Mouse (Mus musculus): Measurements from ENCODE around the gene Stoml1.
A peak's percentile ranks its signal among the peaks of the same experiment; 100 is the strongest.
"Not testable (repeated sequence)": the region's sequence is repeated elsewhere in the genome, so short reads cannot be mapped to it uniquely, and the experiment has no call there.

The Stoml1 gene

DNA sequence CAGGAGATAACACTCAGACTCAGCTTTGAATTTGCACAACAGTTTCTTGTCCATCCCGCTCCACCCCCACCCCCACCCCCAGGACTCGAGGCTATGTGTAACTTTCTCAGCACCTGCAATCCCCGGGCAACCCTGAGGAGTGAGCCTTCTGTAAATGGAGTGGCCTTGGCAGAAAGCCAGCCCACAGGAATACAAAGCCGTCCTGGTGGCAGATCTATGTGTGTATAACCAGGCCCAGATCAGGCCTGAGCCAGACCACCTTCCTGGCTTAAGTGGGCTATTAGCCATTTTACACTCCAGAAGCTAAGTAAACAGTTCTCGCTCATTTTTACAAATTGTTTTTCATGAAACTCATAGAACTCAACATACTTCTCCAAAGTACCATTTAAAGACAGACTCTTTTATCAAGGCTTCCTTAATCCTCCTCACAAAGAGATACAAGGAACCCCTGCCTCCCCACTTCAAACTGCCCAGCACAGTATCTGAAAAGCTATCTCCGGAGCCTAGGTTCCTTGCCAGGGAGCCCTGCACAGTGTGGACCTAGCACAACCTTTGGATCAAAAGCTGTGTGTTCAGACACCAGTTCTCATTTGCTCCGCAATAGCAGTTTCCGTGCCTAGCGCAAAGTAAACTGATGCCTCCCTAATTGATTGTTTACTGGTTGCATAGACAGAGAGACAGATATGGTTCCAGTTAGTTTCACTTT lies 11.0 kb upstream of the Stoml1 start:
- peak in 1 of 2 experiments; percentile 26 for DNase-seq (ENCODE audit: low spot score in 2 of 2)

DNA sequence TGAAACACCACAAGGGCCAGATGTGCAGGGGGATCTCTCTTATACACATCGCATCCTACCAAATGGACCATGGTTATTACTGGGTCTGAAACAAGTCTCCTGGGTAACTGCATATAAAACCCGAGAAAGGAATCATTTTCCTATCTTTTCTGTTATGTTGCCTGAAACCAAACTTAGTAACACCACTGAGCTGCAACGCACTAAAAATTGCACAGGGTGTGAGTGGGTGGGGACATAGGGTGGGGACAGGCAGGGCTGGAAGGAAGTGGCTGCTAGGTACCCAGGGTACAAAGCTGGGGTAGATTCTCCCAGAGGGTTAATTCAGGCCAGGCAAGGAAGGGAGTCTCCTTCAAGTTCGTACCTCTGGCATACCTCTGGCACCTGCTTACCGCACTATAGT lies 10.3 kb upstream of the Stoml1 start:
- peak; percentile 22 to 31 for DNase-seq (ENCODE audit: low spot score in 2 of 2)

DNA sequence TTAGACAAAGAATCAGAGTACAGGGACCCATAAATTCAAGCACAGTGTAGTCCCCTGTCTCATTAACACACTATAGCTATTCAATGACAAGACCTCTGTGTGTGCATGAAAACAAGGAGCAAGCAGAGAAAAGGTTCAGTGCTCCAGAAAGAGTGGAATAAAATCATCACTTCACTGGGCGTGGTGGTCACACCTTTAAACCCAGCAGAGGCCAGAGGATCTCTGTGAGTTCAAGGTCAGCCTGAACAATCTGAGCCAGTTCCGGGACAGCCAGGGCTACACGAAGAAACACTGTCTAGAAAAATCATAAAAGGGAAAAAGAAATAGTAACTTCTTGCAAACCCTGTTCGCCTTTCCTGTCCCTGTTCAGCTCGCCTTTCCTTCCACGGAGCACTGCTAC lies 9.3 kb upstream of the Stoml1 start:
- no peak for DNase-seq (ENCODE audit: low spot score in 2 of 2)

- DNase-seq (ENCODE audit: low spot score in 2 of 2) = no peak
Measured at GRCm38 (mm10) chr9:58246083-58246591, 6.8 kb upstream of the Stoml1 start.

- peak; percentile 82 to 84 for DNase-seq (ENCODE audit: low spot score in 2 of 2)
Measured at GRCm38 (mm10) chr9:58247064-58247759, 5.8 kb upstream of the Stoml1 start.

GRCm38 (mm10) chr9:58248746-58249413 lies 4.1 kb upstream of the Stoml1 start:
- no peak for DNase-seq (ENCODE audit: low spot score in 2 of 2)

DNA sequence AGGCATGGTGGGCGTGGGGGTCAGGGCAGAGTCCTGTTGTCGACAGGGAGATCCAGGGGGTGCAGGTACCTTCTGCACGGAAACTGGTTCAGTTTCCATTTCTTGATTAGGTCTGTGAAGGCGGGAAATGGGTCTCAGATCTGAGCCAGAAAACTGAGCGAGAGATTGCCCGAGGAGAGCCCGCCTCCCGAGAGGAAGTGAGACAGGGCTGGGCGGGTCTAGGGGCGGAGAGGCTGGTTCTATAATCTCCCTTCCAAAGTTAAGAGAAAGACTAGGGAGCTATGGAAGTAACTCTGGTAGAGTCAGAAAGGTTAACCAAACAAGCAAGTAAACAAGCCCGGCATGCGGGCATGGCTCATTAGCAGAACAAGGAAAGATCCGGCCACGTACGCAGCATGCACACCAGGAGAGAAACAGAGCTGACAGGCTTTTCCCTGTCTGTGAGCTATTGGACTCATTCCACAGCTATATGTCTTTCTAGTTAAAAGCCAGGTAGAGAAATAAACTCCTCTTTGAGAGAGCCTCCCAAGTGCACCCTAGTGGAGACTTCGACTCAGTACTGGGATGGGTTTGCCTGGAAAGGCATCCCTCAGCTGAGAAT lies 3.3 kb upstream of the Stoml1 start, which contains the start of gene Pml:
Gene Pml, minus strand, starts transcription at position 195 of the 601 bp plus-strand sequence.
- peak; percentile 64 to 73 for DNase-seq (ENCODE audit: low spot score in 2 of 2)

GRCm38 (mm10) chr9:58250322-58250721 lies 2.6 kb upstream of the Stoml1 start:
- DNase-seq (ENCODE audit: low spot score in 2 of 2) = no peak

- not testable (repeated sequence) for DNase-seq (ENCODE audit: low spot score in 2 of 2)
Measured at GRCm38 (mm10) chr9:58250730-58251129, 2.2 kb upstream of the Stoml1 start.

- not testable (repeated sequence) for DNase-seq (ENCODE audit: low spot score in 2 of 2)
Measured at GRCm38 (mm10) chr9:58253805-58254122, 800 bp downstream of the Stoml1 start.

DNA sequence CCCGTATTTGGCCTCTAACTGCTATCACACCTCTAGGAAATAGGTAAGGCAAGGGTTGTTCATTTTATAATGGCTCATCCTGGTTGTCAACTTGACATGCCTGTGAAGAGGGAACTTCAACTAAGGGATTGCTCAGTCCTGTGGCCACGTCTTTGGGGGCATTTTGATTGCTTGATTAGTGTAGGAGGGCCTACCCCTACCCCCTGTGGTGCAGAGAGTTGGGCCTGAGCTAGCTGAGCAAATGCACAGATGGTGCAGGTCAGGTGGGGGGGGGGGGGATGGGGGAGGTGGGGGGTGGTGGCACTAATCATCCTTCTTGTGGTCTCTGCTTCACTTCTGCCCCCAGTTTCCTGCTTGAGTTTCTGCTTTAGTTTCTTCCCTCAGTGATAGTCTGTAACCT lies 2.1 kb downstream of the Stoml1 start:
- DNase-seq (ENCODE audit: low spot score in 2 of 2) = no peak

DNA sequence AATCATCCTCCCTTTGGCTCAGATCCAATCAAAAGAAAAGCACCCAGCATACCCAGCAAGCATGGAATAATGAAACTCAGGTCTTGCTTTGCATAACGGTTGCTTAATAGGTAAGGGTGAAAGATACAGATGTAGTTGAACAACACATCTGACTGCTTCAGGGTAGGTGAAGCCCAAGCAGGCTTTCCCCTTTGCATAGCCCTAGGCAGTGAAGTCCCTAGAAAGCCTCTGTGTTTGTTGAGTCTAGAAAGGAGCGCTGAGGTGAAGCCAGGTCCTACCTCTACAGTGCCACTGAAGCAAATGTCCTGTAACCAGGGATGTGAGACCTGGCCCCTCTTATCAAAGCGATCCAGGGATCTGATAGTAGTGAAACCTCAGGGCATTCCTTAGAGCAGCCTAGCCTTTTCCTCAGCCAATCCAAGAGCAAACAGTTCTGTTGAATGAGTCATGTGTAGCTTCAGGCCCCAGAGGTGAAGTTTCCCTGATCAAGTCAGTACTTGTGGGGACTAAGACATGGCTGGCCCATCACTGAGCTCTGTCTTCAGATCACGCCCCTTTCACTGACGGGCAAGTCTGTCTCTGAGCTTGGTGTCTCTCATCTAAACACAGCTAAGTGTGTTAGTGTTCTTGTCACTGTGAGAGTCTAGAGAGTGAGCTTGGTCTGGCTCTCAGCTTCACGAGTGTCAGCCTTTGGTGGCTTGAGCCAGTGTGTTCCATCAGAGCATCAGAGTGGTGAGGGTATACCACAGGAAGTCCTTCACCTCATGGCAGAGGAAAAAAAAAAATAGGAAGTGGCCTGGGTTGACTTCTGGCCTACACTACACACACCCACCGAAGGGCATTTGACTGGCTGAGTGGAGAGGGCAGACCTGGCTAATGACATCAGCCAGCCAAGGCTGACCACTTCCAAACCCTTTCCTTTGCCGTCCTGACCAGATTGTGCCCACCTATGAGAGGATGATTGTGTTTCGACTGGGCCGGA lies 3.0 kb downstream of the Stoml1 start:
- DNase-seq (ENCODE audit: low spot score in 2 of 2) = no peak

DNA sequence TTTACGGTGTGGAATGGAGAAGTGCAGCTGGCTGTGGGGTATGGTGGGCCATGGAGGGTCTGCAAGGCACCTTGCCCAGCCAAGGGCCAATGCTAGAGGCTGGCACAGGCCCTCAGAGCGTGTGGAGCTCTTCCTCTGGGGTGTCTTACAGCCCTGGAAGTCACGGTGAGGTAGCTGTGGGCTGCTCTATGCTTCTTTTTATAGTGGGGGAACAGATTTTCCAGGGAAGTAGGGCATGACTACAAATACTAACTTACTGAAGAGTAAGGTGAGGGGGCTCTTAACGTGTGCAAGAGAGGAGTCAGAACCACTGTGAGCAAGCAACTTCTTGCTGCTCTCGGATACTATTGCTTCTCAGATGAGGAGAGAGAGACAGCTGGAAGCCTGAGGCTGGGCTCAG lies 9.5 kb downstream of the Stoml1 start:
- no peak for DNase-seq (ENCODE audit: low spot score in 2 of 2)

DNA sequence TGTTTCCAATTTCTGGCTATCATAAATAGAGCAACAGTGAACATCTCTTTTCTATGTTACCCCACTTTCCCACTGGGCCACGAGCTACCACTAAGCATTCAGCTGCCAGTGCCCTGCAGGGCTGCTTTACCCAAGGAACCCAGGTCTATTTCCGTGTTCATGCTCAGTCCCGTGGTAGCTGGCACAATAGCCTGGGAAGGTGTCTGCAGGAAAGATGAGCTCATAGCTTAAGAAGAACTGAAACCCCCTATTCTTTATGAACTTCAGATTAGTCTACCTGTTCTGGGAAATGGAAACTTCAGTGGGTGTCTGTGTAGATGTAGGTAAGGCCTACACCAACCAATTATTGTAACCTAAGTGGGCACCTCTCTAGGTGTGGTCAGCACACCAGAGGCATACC lies 12.4 kb downstream of the Stoml1 start:
- DNase-seq (ENCODE audit: low spot score in 2 of 2) = no peak

GRCm38 (mm10) chr9:58266571-58267011 lies 13.6 kb downstream of the Stoml1 start:
- DNase-seq (ENCODE audit: low spot score in 2 of 2) = no peak

GRCm38 (mm10) chr9:58267046-58267445 lies 14.1 kb downstream of the Stoml1 start:
- no peak for DNase-seq (ENCODE audit: low spot score in 2 of 2)

DNA sequence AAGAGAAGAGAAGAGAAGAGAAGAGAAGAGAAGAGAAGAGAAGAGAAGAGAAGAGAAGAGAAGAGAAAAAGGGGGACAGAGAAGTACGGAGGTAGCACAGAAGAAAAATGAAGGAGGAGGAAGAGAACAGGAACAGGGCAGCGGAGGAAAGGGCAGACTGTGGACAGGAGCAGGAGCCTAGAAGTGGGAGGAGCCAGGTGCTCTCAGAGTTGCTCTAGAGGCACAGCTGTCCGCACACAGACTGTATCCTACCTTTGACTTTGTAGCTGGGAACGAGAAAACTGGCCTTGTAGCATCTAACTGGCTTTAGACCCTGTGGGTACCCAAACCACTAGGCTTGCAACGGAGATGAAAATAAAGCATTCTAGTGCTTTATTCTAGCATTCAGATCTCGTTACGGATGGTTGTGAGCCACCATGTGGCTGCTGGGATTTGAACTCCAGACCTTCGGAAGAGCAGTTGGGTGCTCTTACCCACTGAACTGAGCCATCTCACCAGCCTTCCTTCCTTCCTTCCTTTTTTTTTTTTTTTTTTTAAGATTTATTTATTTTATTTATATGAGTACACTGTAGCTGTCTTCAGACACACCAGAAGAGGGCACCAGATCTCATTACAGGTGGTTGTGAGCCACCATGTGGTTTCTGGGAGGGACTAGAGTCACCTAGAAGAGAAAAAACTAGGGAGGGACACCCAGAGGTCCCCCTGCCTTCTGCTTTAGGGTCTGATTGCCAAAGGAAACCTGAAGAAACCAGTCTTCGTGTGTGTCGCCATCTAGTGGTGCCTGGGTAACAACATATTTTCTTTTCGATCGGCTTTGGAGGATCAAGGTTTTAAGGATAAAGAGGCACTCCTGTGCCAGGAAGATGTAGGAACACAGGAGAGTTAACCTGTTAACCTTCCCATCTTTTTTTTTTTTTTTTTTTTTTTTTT lies 15.7 kb downstream of the Stoml1 start:
- DNase-seq (ENCODE audit: low spot score in 2 of 2) = peak; percentile 53 to 60

- no peak for DNase-seq (ENCODE audit: low spot score in 2 of 2)
Measured at GRCm38 (mm10) chr9:58270081-58270480, 17.1 kb downstream of the Stoml1 start.

GRCm38 (mm10) chr9:58271109-58271508 lies 18.1 kb downstream of the Stoml1 start:
- DNase-seq (ENCODE audit: low spot score in 2 of 2) = no peak

- DNase-seq (ENCODE audit: low spot score in 2 of 2) = not testable (repeated sequence)
Measured at GRCm38 (mm10) chr9:58271551-58271950, 18.6 kb downstream of the Stoml1 start.

Measured in right cerebral cortex, adult 2 months (tissue).